12 mouse cellular contexts compared by ENCODE assay signal in genomic region chr11:109981872-109982271, GRCm38 (mm10).
DNase-seq lines count a peak whose midpoint lies in the region.
"Had no signal": no experiment of that assay in that cellular context is flagged by ENCODE, and none has a peak within 500 bp of the region (broad histone marks: within the 10 kb centered on the region; RNA-seq: fewer than 3 reads in every experiment).

No protein-coding gene starts in this region.

- DNase-seq in cerebellum, adult 18-20 months = peak; percentile 29 to 44
- DNase-seq in cerebellum, postnatal 14 days = no peak
- peak; percentile 6 for DNase-seq in Muller cell, postnatal 12 days (ENCODE audit: inconsistent ontology term)
- DNase-seq in cerebellum, adult 8-10 months = peak; percentile 30
- peak; percentile 14 to 40 for DNase-seq in cerebellum, postnatal 36 days
- no peak for DNase-seq in layer of hippocampus, adult 9-11 months
- DNase-seq: adrenal gland, adult 8-10 months; adrenal gland, postnatal 36 days; gastrocnemius, postnatal 10 days; heart, adult 2 months; heart, postnatal 14 days; kidney, adult 2 months had no signal

Comparison
In these comparisons a context has a peak if more than half of its experiments do, and no peak if none do; other contexts are left out.
1. DNase-seq: peak in cerebellum, adult 18-20 months (2 of 2), Muller cell, postnatal 12 days (single experiment), cerebellum, adult 8-10 months (single experiment) and cerebellum, postnatal 36 days (2 of 2); none in cerebellum, postnatal 14 days (0 of 2) and layer of hippocampus, adult 9-11 months (single experiment).